Mouse (Mus musculus): ENCODE results near the gene P2ry13. TPM values are rescaled to one million over a fixed set of nuclear protein-coding genes. Genes with fewer than 3 reads are reported as not detected.

The P2ry13 gene
- 2.0 TPM for polyA plus RNA-seq (2014; fragmentation: Illumina TruSeq; extraction: RNeasy Lipid Tissue Mini Kit (QIAGEN cat#74804); ENCODE audit: low read depth, low replicate concordance)

GRCm38 (mm10) chr3:59210727-59211126, at the start of gene P2ry13:
P2ry13 (minus strand) TSS chr3:59210882.

DNA sequence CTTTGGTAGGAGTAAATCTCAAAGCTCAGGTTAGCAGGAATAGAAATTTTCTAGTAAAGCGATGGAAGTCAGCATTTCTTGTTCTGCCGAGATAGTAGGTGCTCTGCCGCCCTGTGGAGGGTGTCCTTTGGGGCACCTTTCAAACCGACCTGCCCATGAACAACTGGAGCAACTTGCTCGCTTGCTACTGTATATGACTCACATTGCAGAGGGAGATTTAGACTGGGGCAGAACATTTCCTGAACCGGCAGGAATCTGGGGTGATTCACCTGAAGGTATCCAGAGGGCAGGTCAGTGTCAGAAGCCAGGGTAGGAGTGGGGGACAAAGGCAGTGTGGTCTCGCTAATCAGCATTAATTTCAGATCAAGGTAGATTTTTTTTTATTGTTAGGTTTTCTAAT, 15.7 kb downstream of the P2ry13 start, which contains the start of gene Gpr87:
TSS of gene Gpr87 (minus strand) at position 167 of the 400 bp plus-strand sequence.

Other genes starting within 250 kb of the P2ry13 start
- 2.6 TPM for gene Med12l, start 205.1 kb downstream of the P2ry13 start, polyA plus RNA-seq (2014; fragmentation: Illumina TruSeq; extraction: RNeasy Lipid Tissue Mini Kit (QIAGEN cat#74804); ENCODE audit: low read depth, low replicate concordance)
- 0.40 TPM for gene Gpr171, start 109.1 kb downstream of the P2ry13 start, polyA plus RNA-seq (2014; fragmentation: Illumina TruSeq; extraction: RNeasy Lipid Tissue Mini Kit (QIAGEN cat#74804); ENCODE audit: low read depth, low replicate concordance)
- 3.1 TPM for gene P2ry14, start 57.3 kb downstream of the P2ry13 start, polyA plus RNA-seq (2014; fragmentation: Illumina TruSeq; extraction: RNeasy Lipid Tissue Mini Kit (QIAGEN cat#74804); ENCODE audit: low read depth, low replicate concordance)
- 0.34 TPM for gene Gpr87, start 15.8 kb downstream of the P2ry13 start, polyA plus RNA-seq (2014; fragmentation: Illumina TruSeq; extraction: RNeasy Lipid Tissue Mini Kit (QIAGEN cat#74804); ENCODE audit: low read depth, low replicate concordance)
- 4.6 TPM for gene P2ry12, start 52.0 kb upstream of the P2ry13 start, polyA plus RNA-seq (2014; fragmentation: Illumina TruSeq; extraction: RNeasy Lipid Tissue Mini Kit (QIAGEN cat#74804); ENCODE audit: low read depth, low replicate concordance)
- 3.9 TPM for gene Igsf10, start 133.5 kb upstream of the P2ry13 start, polyA plus RNA-seq (2014; fragmentation: Illumina TruSeq; extraction: RNeasy Lipid Tissue Mini Kit (QIAGEN cat#74804); ENCODE audit: low read depth, low replicate concordance)

Measured in adipose tissue, adult 10 weeks (tissue).